Mouse (Mus musculus) megakaryocyte, embryonic 14.5 days (primary cell): Measurements from ENCODE around the gene Hdac4. TPM values are rescaled to one million over a fixed set of nuclear protein-coding genes. Genes with fewer than 3 reads are reported as not detected.

Experiments used
- H3K27me3 ChIP-seq: replicated peaks from 2 replicates; pipeline ENCODE3; 2012; ENCODE audit warnings: inconsistent platforms
- H3K36me3 ChIP-seq: replicated peaks from 2 replicates; pipeline ENCODE3; 2012; ENCODE audit warnings: low read length, inconsistent platforms, mixed read lengths
- H3K4me1 ChIP-seq: 2 replicates; pipeline ENCODE4 v1.6.1; 2012; ENCODE audit warnings: inconsistent platforms
- H3K4me3 ChIP-seq: replicated peaks from 2 replicates; pipeline ENCODE3; 2012; ENCODE audit warnings: moderate library complexity, mild to moderate bottlenecking, inconsistent platforms
- H3K9me3 ChIP-seq: 2 replicates; pipeline ENCODE4 v1.6.1; 2012; ENCODE audit warnings: inconsistent platforms
- FLI1 ChIP-seq: IDR thresholded peaks from 2 replicates; pipeline ENCODE4 v1.6.1; 2012; ENCODE audit warnings: low read length, inconsistent platforms, mixed read lengths
- GATA1 ChIP-seq: IDR thresholded peaks from 3 replicates; pipeline ENCODE4 v1.6.1; 2012; ENCODE audit warnings: mixed read lengths, low read length, inconsistent platforms, borderline replicate concordance
- polyA plus RNA-seq: library from polyadenylated mRNA; stranded (reverse); fragments of >175 nt; gene quantifications from 2 replicates; pipeline ENCODE4 v1.2.3, GENCODE M21; 2012; ENCODE audit warnings: low replicate concordance; ENCODE audit not compliant: insufficient read depth

The Hdac4 gene
- polyA plus RNA-seq, 1 experiment: 3.6 TPM

GRCm38 (mm10) chr1:92074655-92075054 lies 120.8 kb downstream of the Hdac4 start:
- TF ChIP-seq FLI1: no peak
- TF ChIP-seq GATA1: no peak
- peaks cover 23% of the 10 kb centered on the region for H3K4me1 ChIP-seq
- H3K9me3 ChIP-seq: no peaks in the 10 kb centered on the region
- peaks cover 53% of the 10 kb centered on the region for H3K27me3 ChIP-seq
- no peaks in the 10 kb centered on the region for H3K36me3 ChIP-seq
- H3K4me3 ChIP-seq: no peak overlapping the region

GRCm38 (mm10) chr1:92069932-92070677 lies 125.4 kb downstream of the Hdac4 start:
- no peak overlapping the region for H3K4me3 ChIP-seq
- H3K9me3 ChIP-seq: no peaks in the 10 kb centered on the region
- peaks cover 1% of the 10 kb centered on the region; the same call in 1 of the 2 replicates for H3K4me1 ChIP-seq
- TF ChIP-seq GATA1 (no peak), FLI1 (no peak)
- H3K27me3 ChIP-seq: peaks cover 25% of the 10 kb centered on the region
- H3K36me3 ChIP-seq: no peaks in the 10 kb centered on the region

- Histone ChIP-seq H3K36me3 (no peaks in the 10 kb centered on the region), H3K4me3 (no peak overlapping the region), H3K27me3 (peaks cover 20% of the 10 kb centered on the region), H3K4me1 (peaks cover 1% of the 10 kb centered on the region; the same call in 1 of the 2 replicates), H3K9me3 (no peaks in the 10 kb centered on the region)
- TF ChIP-seq FLI1 (no peak), GATA1 (no peak)
These were observed 126.0 kb downstream of the Hdac4 start for GRCm38 (mm10) chr1:92069464-92069863.

DNA sequence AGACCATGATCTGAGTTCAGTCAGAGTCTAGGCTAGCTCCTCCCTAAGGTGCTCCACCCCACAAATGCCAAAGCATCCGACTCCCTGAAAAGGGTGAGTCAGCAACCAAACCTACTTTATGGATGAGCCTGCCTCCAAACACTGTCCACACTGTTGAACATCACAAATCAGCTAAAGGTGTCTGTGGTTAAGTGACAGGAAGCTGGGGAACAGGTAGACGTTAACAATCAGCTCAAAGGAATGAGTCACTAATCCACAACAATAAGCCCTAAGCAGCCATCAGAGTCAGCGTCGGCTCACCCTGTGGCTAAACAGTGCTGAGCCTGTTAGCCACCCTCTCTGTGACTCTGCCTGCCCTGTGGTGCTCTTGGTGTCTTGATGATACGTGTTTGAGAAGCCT lies 131.2 kb downstream of the Hdac4 start:
- no peaks in the 10 kb centered on the region for H3K36me3 ChIP-seq
- peaks cover 12% of the 10 kb centered on the region for H3K27me3 ChIP-seq
- TF ChIP-seq GATA1 (no peak), FLI1 (no peak)
- peaks cover 36% of the 10 kb centered on the region for H3K4me1 ChIP-seq
- no peak overlapping the region for H3K4me3 ChIP-seq
- H3K9me3 ChIP-seq: no peaks in the 10 kb centered on the region

DNA sequence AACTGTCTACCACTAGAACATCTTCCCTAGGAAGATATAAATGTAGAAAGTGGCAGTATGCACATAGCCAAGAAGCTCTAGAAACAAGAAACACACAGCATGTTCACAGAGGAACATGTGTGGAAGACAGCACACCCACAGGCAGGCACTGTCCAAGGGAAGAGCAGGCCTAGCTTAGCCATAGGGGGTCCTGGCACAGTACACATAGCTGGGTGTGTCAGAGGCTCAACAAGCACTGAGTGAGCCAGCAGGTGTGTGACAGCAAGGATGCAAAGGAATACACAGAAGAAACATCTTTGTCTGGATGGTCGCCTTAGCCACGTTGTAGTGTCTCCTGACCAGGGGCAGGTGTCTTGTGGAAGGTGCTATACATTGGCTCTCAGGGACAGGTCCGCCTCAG lies 132.2 kb downstream of the Hdac4 start:
- Histone ChIP-seq H3K36me3 (no peaks in the 10 kb centered on the region), H3K4me3 (no peak overlapping the region), H3K27me3 (peaks cover 12% of the 10 kb centered on the region), H3K4me1 (peaks cover 40% of the 10 kb centered on the region), H3K9me3 (no peaks in the 10 kb centered on the region)
- no peak for TF ChIP-seq GATA1
- TF ChIP-seq FLI1: no peak

DNA sequence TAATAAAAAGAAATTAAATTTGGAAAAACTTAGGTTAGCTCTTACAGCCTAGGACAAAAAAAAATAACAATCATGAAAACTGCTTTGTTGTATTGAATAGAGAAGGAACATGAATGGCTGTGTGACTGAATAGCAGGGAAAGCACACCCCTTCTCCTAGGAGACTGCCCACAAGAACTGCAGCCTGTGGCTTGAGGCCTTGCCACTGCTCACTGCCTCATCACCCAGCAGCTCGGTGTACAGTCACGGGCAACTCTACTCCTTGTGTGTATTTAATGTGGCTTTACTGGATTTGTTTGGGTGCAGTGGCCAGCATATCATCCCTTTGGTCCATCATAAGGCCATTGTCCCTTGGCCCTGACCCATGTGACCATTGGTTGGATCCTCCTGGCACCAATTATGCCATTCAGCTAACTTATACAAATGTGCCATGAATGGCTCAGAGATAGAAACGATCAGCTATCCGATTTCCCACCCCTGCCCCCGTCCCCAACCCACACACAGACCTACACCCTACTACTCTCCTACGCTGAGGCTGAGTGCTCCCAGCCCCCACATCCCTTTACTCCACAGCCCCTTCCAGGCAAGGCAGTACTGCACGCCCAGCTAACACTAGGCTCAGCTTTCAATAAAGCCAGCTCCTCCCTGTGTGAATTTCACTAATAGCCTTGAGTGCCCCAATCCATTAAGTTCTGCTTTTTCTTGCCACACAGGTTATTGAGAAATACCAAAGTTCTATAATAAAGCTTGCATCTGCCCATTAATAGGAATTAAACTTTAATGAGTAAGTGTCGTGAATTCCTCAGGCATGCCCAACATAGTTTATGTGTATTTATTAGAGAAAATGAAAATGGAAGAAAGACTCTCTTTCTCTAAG lies 134.1 kb downstream of the Hdac4 start:
- H3K36me3 ChIP-seq: no peaks in the 10 kb centered on the region
- H3K27me3 ChIP-seq: peaks cover 9% of the 10 kb centered on the region
- peaks cover 40% of the 10 kb centered on the region for H3K4me1 ChIP-seq
- TF ChIP-seq GATA1 (no peak), FLI1 (no peak)
- H3K4me3 ChIP-seq: peak overlapping the region; percentile 47
- H3K9me3 ChIP-seq: no peaks in the 10 kb centered on the region

DNA sequence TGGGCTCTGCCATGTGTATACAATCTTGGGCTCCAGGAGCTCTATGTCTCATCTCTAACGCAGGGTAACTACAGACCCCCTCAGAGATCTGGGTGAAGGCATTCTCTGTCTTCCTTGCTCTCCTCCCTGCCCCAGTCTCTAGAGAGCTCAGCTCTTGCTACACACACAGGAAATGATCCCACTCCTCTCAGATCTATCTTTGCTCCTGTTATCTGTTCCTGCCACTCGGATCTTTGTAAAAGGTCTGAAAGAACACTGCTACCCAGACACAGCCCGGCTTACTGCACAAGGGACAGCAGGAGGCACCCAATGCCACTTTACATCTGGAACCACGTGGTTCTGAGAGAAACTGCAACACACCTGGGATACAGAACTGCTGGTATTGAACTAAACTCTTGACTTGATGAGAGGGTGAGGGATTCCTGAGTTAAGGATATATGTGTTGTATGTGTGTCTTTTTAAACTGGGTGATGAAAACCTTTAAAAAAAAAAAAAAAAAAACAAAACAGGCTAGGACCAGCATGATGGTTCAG lies 134.9 kb downstream of the Hdac4 start:
- Histone ChIP-seq H3K9me3 (no peaks in the 10 kb centered on the region), H3K27me3 (peaks cover 6% of the 10 kb centered on the region), H3K4me3 (no peak overlapping the region), H3K36me3 (no peaks in the 10 kb centered on the region), H3K4me1 (peaks cover 43% of the 10 kb centered on the region)
- TF ChIP-seq FLI1 (no peak), GATA1 (no peak)

DNA sequence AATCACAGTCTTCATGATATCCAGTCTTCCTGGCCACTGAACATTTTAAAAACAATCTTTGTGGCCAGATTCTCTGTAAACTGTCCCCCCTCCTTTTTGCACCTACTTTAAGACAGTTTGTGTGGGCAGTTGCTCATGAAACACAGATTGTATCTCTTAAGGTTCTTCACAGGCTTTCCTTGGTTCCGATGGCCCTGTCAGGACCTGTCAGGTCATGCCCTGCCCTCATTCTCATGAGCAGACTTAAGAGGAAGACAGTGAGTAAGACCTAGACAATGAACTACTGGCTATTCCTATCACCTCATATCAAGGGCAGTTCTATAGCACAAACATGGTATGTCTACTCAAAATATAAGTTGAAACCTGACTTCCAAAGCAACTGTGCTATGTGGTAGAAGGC lies 135.9 kb downstream of the Hdac4 start:
- no peaks in the 10 kb centered on the region for H3K36me3 ChIP-seq
- H3K4me3 ChIP-seq: no peak overlapping the region
- H3K4me1 ChIP-seq: peaks cover 53% of the 10 kb centered on the region
- no peaks in the 10 kb centered on the region for H3K27me3 ChIP-seq
- H3K9me3 ChIP-seq: no peaks in the 10 kb centered on the region
- TF ChIP-seq FLI1 (no peak), GATA1 (no peak)

GRCm38 (mm10) chr1:92058731-92059425 lies 136.6 kb downstream of the Hdac4 start:
- Histone ChIP-seq H3K36me3 (peaks cover 3% of the 10 kb centered on the region), H3K4me1 (peaks cover 53% of the 10 kb centered on the region), H3K4me3 (no peak overlapping the region), H3K9me3 (no peaks in the 10 kb centered on the region), H3K27me3 (no peaks in the 10 kb centered on the region)
- no peak for TF ChIP-seq FLI1
- no peak for TF ChIP-seq GATA1

- peaks cover 55% of the 10 kb centered on the region for H3K4me1 ChIP-seq
- no peak for TF ChIP-seq FLI1
- TF ChIP-seq GATA1: no peak
- H3K36me3 ChIP-seq: peaks cover 3% of the 10 kb centered on the region
These were observed 138.4 kb downstream of the Hdac4 start for GRCm38 (mm10) chr1:92057068-92057467.

More at GRCm38 (mm10) chr1:92057068-92057467, 138.4 kb downstream of the Hdac4 start:
- Histone ChIP-seq H3K9me3 (no peaks in the 10 kb centered on the region), H3K4me3 (no peak overlapping the region), H3K27me3 (no peaks in the 10 kb centered on the region)
